Mouse (Mus musculus) midbrain, postnatal 0 days (tissue): ENCODE data around the gene Dtd1. TPM values are rescaled to one million over a fixed set of nuclear protein-coding genes. Genes with fewer than 3 reads are reported as not detected.

Experiments
- ATAC-seq: fragments of 200-750 bp; cut with Nextera tagmentation; 2 replicates; pipeline ENCODE4 v1.8.0; 2017; ENCODE audit warnings: moderate number of reproducible peaks, mild to moderate bottlenecking, moderate TSS enrichment, moderate library complexity; ENCODE audit not compliant: low FRiP score
- DNase-seq: peaks from one replicate; pipeline ENCODE4 v3.0.0-alpha.2; 2015; ENCODE audit warnings: low spot score
- H3K27ac ChIP-seq: fragments of 300-500 bp; sonication (generic); 2 replicates; pipeline ENCODE4 v1.5.1; 2014; ENCODE audit warnings: low read depth, mild to moderate bottlenecking, low read length, mixed read lengths
- H3K27me3 ChIP-seq: fragments of 300-500 bp; sonication (generic); 2 replicates; pipeline ENCODE4 v1.6.1; 2014; ENCODE audit warnings: low read length, control low read depth, mixed read lengths; ENCODE audit not compliant: insufficient read depth
- H3K36me3 ChIP-seq: fragments of 300-500 bp; sonication (generic); 2 replicates; pipeline ENCODE4 v1.6.1; 2014; ENCODE audit warnings: low read length, control low read depth, mixed read lengths; ENCODE audit not compliant: insufficient read depth
- H3K4me1 ChIP-seq: fragments of 300-500 bp; sonication (generic); 2 replicates; pipeline ENCODE4 v1.6.1; 2014; ENCODE audit warnings: mild to moderate bottlenecking, control low read depth, antibody characterized with exemption, low read length, mixed read lengths; ENCODE audit not compliant: insufficient read depth
- H3K4me2 ChIP-seq: fragments of 300-500 bp; sonication (generic); 2 replicates; pipeline ENCODE4 v1.6.1; 2014; ENCODE audit warnings: low read depth, mild to moderate bottlenecking, low read length, mixed read lengths; ENCODE audit not compliant: poor library complexity, severe bottlenecking
- H3K4me3 ChIP-seq: fragments of 300-500 bp; sonication (generic); 2 replicates; pipeline ENCODE4 v1.5.1; 2014; ENCODE audit warnings: low read depth, mild to moderate bottlenecking, low read length, moderate library complexity
- H3K9ac ChIP-seq: fragments of 300-500 bp; sonication (generic); replicated peaks from 2 replicates; pipeline ENCODE4 v1.6.1; 2014; ENCODE audit warnings: mild to moderate bottlenecking, low read length, moderate library complexity, mixed read lengths; ENCODE audit not compliant: poor library complexity, severe bottlenecking
- H3K9me3 ChIP-seq: fragments of 300-500 bp; sonication (generic); 2 replicates; pipeline ENCODE4 v1.6.1; 2016; ENCODE audit warnings: low read length, control low read depth
- CTCF ChIP-seq: IDR thresholded peaks from 2 replicates; pipeline ENCODE4 v1.5.1; 2016; ENCODE audit warnings: antibody characterized with exemption, mild to moderate bottlenecking
- WGBS: fragments of 180-500 bp; shearing (Covaris S2); extraction: QIAGEN DNeasy Blood & Tissue Kit; methylation state at CpG from one replicate; pipeline ENCODE4 v1.1.7; 2014; 5-methylcytosine and 5-hydroxymethylcytosine counted together
- polyA plus RNA-seq: library from polyadenylated mRNA; unstranded; fragments of >200 nt; fragmentation: Nextera tagmentation; extraction: Ambion mirVana; gene quantifications from 2 replicates; pipeline ENCODE4 v1.2.1, GENCODE M21; 2015
- total RNA-seq: library from RNA; depleted of rRNA; stranded (reverse); fragments of >200 nt; gene quantifications from 2 replicates; pipeline ENCODE4 v1.2.3, GENCODE M21; 2014

Gene Dtd1
- total and polyA plus RNA-seq, 2 experiments from 2014 or later, result 88.7 to 202 TPM

- no peak for ATAC-seq
- Histone ChIP-seq H3K4me1 (no peaks in the 10 kb centered on the region), H3K27ac (no peak overlapping the region), H3K36me3 (no peaks in the 10 kb centered on the region), H3K9ac (no peak overlapping the region), H3K27me3 (no peaks in the 10 kb centered on the region), H3K4me3 (no peak overlapping the region), H3K4me2 (no peak overlapping the region), H3K9me3 (no peaks in the 10 kb centered on the region)
- WGBS, result 62% methylated on average over 2 of the region's 2 CpGs
- no peak for TF ChIP-seq CTCF
- no peak for DNase-seq
Measured at GRCm38 (mm10) chr2:144709704-144710103, 110.0 kb downstream of the Dtd1 start.

DNA sequence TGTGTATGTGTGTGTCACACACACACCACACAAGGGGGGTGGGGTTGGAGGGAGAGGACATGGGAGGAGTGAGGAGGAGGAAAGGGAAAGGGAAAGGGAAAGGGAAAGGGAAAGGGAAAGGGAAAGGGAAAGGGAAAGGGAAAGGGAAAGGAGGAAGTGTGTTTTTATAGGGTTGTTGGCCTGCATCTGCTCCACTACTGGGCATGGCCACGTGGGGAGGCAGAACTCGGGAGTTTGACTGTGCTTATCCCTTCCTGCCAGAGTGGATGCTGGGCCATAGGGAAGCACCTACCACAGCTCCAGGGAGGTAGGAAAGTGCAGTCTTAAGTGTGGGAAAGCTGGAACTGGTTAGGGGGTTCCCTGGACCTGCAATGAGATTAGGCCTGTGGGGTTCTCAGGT is 114.9 kb downstream of the Dtd1 start:
- H3K9me3 ChIP-seq, result no peaks in the 10 kb centered on the region
- H3K9ac ChIP-seq, result no peak overlapping the region
- ATAC-seq (no peak), DNase-seq (no peak)
- no peak overlapping the region for H3K4me2 ChIP-seq
- H3K27ac ChIP-seq, result no peak overlapping the region
- H3K27me3 ChIP-seq, result no peaks in the 10 kb centered on the region
- no peak for TF ChIP-seq CTCF
- H3K4me3 ChIP-seq, result no peak overlapping the region
- peaks cover 3% of the 10 kb centered on the region; the same call in 1 of the 2 replicates for H3K4me1 ChIP-seq
- 95% methylated on average over 2 of the region's 2 CpGs for WGBS
- no peaks in the 10 kb centered on the region for H3K36me3 ChIP-seq

- Histone ChIP-seq H3K27me3 (no peaks in the 10 kb centered on the region), H3K4me2 (no peak overlapping the region), H3K36me3 (no peaks in the 10 kb centered on the region), H3K4me3 (no peak overlapping the region), H3K9ac (no peak overlapping the region), H3K4me1 (peaks cover 3% of the 10 kb centered on the region; the same call in 1 of the 2 replicates), H3K9me3 (no peaks in the 10 kb centered on the region), H3K27ac (no peak overlapping the region)
- 82% methylated on average over 2 of the region's 2 CpGs for WGBS
- DNase-seq (no peak), ATAC-seq (no peak)
- no peak for TF ChIP-seq CTCF
Measured at GRCm38 (mm10) chr2:144715211-144715768, 115.6 kb downstream of the Dtd1 start.

DNA sequence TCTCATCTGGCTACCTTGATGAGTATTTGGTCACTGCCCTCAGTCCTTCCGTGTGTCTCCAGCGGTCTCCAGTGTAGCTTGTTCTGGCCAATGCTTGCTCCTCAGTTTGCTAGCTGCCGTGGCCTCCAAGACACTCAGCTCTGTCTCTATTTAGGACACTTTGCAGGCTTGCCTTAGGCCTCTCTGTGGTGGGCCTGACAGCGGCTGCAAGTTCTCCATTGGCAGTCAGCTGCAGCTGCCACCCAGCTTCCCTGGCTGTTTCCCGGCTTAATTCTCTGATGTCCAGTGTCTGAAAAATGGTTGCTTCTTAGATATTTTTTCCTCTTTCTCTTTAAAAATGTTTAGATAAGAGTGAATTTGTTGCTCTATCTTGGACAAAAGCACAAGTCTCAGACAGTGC is 116.6 kb downstream of the Dtd1 start:
- DNase-seq, result no peak
- ATAC-seq, result no peak
- H3K4me2 ChIP-seq, result no peak overlapping the region
- no peak overlapping the region for H3K9ac ChIP-seq
- no peak overlapping the region for H3K4me3 ChIP-seq
- peaks cover 3% of the 10 kb centered on the region; the same call in 1 of the 2 replicates for H3K4me1 ChIP-seq
- H3K36me3 ChIP-seq, result no peaks in the 10 kb centered on the region
- no peak for TF ChIP-seq CTCF
- H3K9me3 ChIP-seq, result no peaks in the 10 kb centered on the region
- H3K27ac ChIP-seq, result no peak overlapping the region
- no peaks in the 10 kb centered on the region for H3K27me3 ChIP-seq
- WGBS, result 84% methylated on average over 5 of the region's 5 CpGs

DNA sequence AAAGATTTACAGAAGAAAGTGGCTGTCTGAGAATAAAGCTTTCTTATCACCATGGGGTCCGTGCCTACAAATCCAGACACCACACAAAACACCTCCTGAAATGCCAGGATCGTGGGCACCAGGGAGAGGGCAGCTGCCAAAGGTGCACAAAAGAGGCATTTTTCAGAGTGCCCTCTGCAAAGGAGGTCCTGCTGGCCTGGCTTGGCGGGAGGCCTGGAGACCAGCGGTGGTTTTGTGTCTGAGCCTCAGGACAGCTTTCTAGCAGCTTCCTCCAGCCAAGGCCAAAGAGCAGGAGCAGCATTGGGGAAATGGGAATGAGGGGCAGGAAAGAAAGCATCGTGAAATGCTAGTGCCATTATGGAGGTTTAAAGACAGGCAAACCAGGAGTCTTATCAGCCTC is 118.6 kb downstream of the Dtd1 start:
- H3K36me3 ChIP-seq, result no peaks in the 10 kb centered on the region
- no peak overlapping the region for H3K27ac ChIP-seq
- no peak overlapping the region for H3K9ac ChIP-seq
- no peak for TF ChIP-seq CTCF
- DNase-seq (peak; percentile 14), ATAC-seq (no peak)
- H3K27me3 ChIP-seq, result no peaks in the 10 kb centered on the region
- H3K4me2 ChIP-seq, result no peak overlapping the region
- no peak overlapping the region for H3K4me3 ChIP-seq
- H3K4me1 ChIP-seq, result peaks cover 3% of the 10 kb centered on the region; the same call in 1 of the 2 replicates
- no peaks in the 10 kb centered on the region for H3K9me3 ChIP-seq
- 45% methylated on average over 5 of the region's 5 CpGs for WGBS

- WGBS, result 56% methylated on average over 5 of the region's 5 CpGs
- ATAC-seq, result 0 out of 2 replicates have a peak, but pooled peaks have one; percentile 34
- Histone ChIP-seq H3K4me2 (no peak overlapping the region), H3K27ac (no peak overlapping the region), H3K27me3 (no peaks in the 10 kb centered on the region), H3K36me3 (no peaks in the 10 kb centered on the region), H3K9ac (no peak overlapping the region), H3K4me1 (peaks cover 3% of the 10 kb centered on the region; the same call in 1 of the 2 replicates), H3K9me3 (no peaks in the 10 kb centered on the region), H3K4me3 (no peak overlapping the region)
- no peak for DNase-seq
- TF ChIP-seq CTCF, result no peak
Measured at GRCm38 (mm10) chr2:144719294-144719693, 119.6 kb downstream of the Dtd1 start.
